Mouse (Mus musculus) thymus, postnatal 0 days (tissue): Measurements from ENCODE around the gene Ppm1h. TPM values are rescaled to one million over a fixed set of nuclear protein-coding genes. Genes with fewer than 3 reads are reported as not detected.

Source experiments
- DNase-seq: peaks from one replicate; pipeline ENCODE4 v3.0.0-alpha.2; 2015; ENCODE audit warnings: low spot score
- polyA plus RNA-seq: library from polyadenylated mRNA; unstranded; fragments of >200 nt; fragmentation: Nextera tagmentation; extraction: Ambion mirVana; gene quantifications from 2 replicates; pipeline ENCODE4 v1.2.1, GENCODE M21; 2015

The Ppm1h gene
- polyA plus RNA-seq, 1 experiment from 2014 or later = 67.8 TPM

- peak; percentile 89 for DNase-seq
These were observed 128.9 kb downstream of the Ppm1h start for GRCm38 (mm10) chr10:122807127-122808105.

- DNase-seq = no peak
These were observed 129.6 kb downstream of the Ppm1h start for GRCm38 (mm10) chr10:122808186-122808585.

- no peak for DNase-seq
These were observed 131.3 kb downstream of the Ppm1h start for GRCm38 (mm10) chr10:122809851-122810250.

GRCm38 (mm10) chr10:122815094-122815493 is 136.5 kb downstream of the Ppm1h start:
- peak; percentile 77 for DNase-seq

- DNase-seq = no peak
These were observed 139.2 kb downstream of the Ppm1h start for GRCm38 (mm10) chr10:122817741-122818140.

GRCm38 (mm10) chr10:122819808-122820207 is 141.2 kb downstream of the Ppm1h start:
- DNase-seq = no peak

- DNase-seq = no peak
These were observed 143.0 kb downstream of the Ppm1h start for GRCm38 (mm10) chr10:122821549-122821948.

- DNase-seq = no peak
These were observed 145.1 kb downstream of the Ppm1h start for GRCm38 (mm10) chr10:122823642-122824041.

- DNase-seq = no peak
These were observed 148.3 kb downstream of the Ppm1h start for GRCm38 (mm10) chr10:122826696-122827331.

- no peak for DNase-seq
These were observed 149.3 kb downstream of the Ppm1h start for GRCm38 (mm10) chr10:122827719-122828414.

- no peak for DNase-seq
These were observed 151.2 kb downstream of the Ppm1h start for GRCm38 (mm10) chr10:122829801-122830217.

GRCm38 (mm10) chr10:122830638-122831037 is 152.1 kb downstream of the Ppm1h start:
- DNase-seq = no peak

GRCm38 (mm10) chr10:122842014-122842413 is 163.5 kb downstream of the Ppm1h start:
- no peak for DNase-seq

- DNase-seq = no peak
These were observed 164.4 kb downstream of the Ppm1h start for GRCm38 (mm10) chr10:122842961-122843360.

- peak; percentile 19 for DNase-seq
These were observed 166.9 kb downstream of the Ppm1h start for GRCm38 (mm10) chr10:122845471-122845870.

- peak; percentile 86 for DNase-seq
These were observed 167.9 kb downstream of the Ppm1h start for GRCm38 (mm10) chr10:122846476-122846875.

- DNase-seq = no peak
These were observed 169.5 kb downstream of the Ppm1h start for GRCm38 (mm10) chr10:122848020-122848457.

GRCm38 (mm10) chr10:122851267-122852160 is 173.0 kb downstream of the Ppm1h start:
- DNase-seq = no peak

- DNase-seq = no peak
These were observed 176.0 kb downstream of the Ppm1h start for GRCm38 (mm10) chr10:122854571-122854970.

- no peak for DNase-seq
These were observed 176.6 kb downstream of the Ppm1h start for GRCm38 (mm10) chr10:122855149-122855548.
